Mouse (Mus musculus): ENCODE measurements around the gene Plekhn1.

Gene Plekhn1

DNA sequence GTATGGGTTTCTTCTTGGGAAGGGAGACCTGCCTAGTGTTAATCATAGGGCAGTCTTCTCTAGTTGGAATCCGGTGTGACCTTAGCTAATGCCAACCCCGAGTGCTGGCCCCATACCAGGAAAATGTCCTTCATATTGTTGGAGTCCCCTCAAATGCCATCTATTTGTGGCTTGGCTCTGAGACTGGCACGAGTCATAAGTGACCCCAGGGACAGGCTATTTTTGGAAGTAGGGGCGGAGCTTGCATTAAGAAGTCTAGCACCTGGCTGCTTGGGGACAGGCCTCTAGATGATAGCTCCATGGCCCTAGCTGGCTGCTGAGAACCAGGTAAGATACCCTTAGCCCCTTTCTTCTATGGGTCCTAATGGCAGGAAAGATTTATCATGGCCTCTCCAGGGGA lies 19.0 kb downstream of the Plekhn1 start, which contains the start of gene Perm1:
Perm1 (plus strand) TSS at position 220 of the 400 bp plus-strand sequence.
- DNase-seq (ENCODE audit: low read depth, low spot score), result peak; percentile 95

GRCm38 (mm10) chr4:156213134-156213533 lies 21.5 kb downstream of the Plekhn1 start:
- no peak for DNase-seq (ENCODE audit: low read depth, low spot score)

DNA sequence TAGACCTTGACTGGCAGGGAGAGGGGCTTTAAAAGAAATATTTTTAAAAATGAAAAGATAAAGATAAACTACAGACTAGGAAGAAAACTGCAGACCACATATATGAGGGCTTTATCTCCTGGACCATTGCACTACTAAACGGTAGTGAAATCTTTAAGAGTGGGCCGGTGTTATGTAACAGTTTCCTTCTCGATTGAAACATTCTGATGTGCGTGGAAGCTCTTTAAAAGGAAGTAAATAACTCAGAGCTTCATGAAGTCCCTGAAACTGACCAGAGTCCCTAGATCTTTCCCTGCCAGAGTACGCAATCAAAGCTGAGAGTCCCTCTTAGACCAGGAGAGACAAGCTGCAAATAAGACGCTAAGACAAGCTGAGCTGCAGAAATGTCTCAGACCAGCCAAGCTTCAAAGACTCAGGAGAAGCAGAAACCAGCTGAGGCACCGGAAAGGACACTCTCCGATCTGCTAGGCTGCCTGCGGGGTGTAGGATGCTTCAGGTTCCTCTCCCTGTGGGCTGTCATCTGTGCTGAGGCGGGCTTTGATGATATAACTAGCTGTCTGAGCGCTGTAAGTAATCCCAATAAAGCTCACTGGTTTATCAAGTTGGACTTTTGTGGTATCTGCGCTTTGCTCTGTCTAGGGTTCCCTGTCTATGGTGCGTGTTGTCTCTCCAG lies 24.6 kb downstream of the Plekhn1 start:
- DNase-seq (ENCODE audit: low read depth, low spot score), result no peak

GRCm38 (mm10) chr4:156208872-156209271 lies 25.8 kb downstream of the Plekhn1 start:
- no peak for DNase-seq (ENCODE audit: low read depth, low spot score)

- DNase-seq (ENCODE audit: low read depth, low spot score), result peak; percentile 25
Observed at GRCm38 (mm10) chr4:156203413-156204131, 31.1 kb downstream of the Plekhn1 start.

DNA sequence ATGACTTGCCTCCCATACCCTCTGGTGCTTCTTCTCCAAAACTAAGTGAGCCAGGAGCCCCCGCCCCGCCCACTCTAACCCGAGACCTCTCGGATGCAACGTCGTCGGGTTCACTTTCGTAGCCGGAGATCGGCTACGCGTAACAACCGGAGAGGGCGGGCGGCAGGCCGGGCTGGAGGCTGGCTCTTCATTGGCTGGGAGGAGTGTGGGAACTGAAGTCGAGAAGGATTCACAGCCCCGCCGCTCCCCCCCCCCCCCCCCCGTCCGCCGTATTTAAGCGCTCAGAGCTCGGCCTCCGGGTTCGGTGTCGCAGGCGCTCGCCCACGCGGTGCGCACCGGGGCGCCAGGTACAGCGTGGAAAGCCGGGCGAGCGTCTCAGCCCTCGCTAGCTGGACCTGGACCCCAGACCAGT lies 31.6 kb downstream of the Plekhn1 start, which contains the start of gene AW011738:
AW011738 (plus strand) TSS at position 304 of the 412 bp plus-strand sequence.
- DNase-seq (ENCODE audit: low read depth, low spot score), result peak; percentile 82

- DNase-seq (ENCODE audit: low read depth, low spot score), result peak; percentile 27
Observed at GRCm38 (mm10) chr4:156202462-156202893, 32.2 kb downstream of the Plekhn1 start.

DNA sequence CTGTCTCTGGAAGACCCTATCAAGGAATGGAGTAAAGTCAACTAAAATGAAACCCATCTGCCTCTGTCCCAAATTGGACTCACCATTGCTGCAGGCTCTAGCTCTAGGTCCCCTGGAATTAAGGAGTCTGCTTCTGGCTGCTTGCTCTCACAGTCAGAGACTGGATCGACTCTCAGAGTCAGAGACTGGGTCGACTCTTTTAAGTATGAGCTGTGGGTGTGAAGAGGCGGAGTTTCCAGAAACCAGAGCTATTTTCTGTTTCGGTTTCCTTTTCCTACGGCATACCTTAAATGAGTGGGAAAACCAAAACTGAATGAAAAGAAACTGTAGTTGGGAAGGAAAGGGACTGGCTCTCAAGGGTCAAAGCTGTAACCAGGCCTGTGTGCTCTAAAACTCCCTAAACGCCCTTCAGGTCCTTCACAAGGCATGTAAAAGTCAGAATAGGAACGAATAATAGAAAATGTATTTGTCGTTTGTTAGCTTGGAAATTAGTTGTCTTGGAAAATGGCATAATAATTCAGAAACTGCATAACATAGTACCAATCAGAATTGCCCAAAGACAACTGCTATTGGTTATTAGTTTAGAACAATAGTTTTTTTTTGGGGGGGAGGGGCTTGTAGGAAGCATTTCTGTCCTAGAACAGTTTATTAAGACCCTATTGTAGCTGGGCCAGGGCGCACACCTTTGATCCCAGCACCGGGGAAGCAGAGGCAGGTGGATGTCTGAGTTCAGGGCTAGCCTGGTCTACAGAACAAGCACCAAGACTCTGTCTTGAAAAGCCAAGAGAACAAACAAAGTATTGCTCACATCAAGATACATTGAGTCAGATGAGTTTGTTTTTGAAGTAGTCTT lies 33.8 kb downstream of the Plekhn1 start, which contains the start of gene Isg15:
Isg15 (minus strand) TSS at position 196 of the 853 bp plus-strand sequence.
- DNase-seq (ENCODE audit: low read depth, low spot score), result peak; percentile 33

DNA sequence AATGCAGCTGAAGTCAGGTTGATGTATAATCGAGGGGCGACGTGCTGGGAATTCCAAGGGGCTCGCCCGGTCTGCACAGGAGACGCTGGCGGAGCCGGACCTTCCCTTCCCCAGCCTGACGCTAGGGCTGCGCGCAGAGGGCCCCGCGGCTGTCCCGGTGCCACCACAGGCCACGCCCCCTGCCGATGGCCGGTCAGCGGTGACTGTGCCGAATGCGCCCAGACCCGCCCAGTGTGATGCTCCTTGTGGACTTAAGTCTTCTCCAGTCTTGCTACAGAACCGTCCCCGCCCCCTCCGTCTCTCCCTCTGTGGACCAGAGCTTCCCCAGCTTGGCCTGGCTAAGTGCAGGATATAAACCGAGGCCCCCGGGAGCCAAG lies 36.8 kb downstream of the Plekhn1 start:
- peak; percentile 86 for DNase-seq (ENCODE audit: low read depth, low spot score)

- DNase-seq (ENCODE audit: low read depth, low spot score), result peak; percentile 49
Observed at GRCm38 (mm10) chr4:156197131-156197828, 37.4 kb downstream of the Plekhn1 start, which contains the start of gene Agrn. TSS of gene Agrn (minus strand) at chr4:156197488.

GRCm38 (mm10) chr4:156195927-156196870 lies 38.5 kb downstream of the Plekhn1 start:
- no peak for DNase-seq (ENCODE audit: low read depth, low spot score)

DNA sequence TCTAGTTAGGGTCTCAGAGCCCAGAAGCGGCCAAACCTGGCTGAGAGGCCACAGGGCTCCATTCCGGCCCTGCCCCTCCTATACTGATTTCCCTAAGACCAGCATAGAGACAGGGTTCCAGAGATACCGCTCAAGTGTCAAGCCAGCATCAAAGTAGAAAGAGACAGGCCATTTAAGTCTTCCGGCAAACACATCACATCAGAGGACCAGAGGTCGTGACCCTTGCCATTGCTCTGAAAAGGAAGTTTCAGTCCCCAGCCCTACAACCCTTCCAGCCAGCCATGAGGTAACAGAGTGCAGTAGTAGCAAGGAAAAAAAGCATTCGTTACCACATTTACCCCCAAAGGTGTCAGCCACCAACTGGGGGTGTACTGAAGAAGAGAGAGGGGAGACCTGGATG lies 40.3 kb downstream of the Plekhn1 start:
- no peak for DNase-seq (ENCODE audit: low read depth, low spot score)

GRCm38 (mm10) chr4:156193906-156194305 lies 40.8 kb downstream of the Plekhn1 start:
- no peak for DNase-seq (ENCODE audit: low read depth, low spot score)

- DNase-seq (ENCODE audit: low read depth, low spot score), result no peak
Observed at GRCm38 (mm10) chr4:156193200-156193590, 41.5 kb downstream of the Plekhn1 start.

GRCm38 (mm10) chr4:156192421-156193199 lies 42.0 kb downstream of the Plekhn1 start:
- no peak for DNase-seq (ENCODE audit: low read depth, low spot score)

GRCm38 (mm10) chr4:156188811-156189323 lies 45.8 kb downstream of the Plekhn1 start:
- no peak for DNase-seq (ENCODE audit: low read depth, low spot score)

GRCm38 (mm10) chr4:156188162-156188810 lies 46.4 kb downstream of the Plekhn1 start:
- DNase-seq (ENCODE audit: low read depth, low spot score), result no peak
